Mouse (Mus musculus) brain, adult 2 months (tissue): ENCODE measurements around the gene Elp6.

Source experiments
- DNase-seq: peaks from one replicate; pipeline ENCODE4 v3.0.0; 2011; ENCODE audit warnings: low read depth, low spot score

Elp6 gene

DNA sequence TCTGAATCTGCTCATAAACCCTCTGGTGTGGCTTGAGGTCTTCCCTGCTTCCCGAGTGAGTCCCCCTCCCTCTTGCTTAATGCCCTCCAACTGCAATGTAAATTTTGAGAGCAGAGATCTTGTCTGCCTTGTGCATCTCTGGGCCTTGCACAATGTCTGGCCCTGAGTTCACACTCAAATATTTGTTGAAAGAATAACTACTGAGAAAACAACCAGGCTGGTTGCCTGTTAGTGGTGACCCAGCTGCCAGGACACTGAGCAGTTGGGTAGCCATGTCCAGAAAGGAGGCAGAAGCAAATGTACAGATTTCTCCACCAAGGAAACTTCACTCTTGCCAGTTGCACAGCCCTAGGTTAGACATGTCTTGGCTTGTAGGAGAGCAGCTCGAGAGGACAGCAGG is 53.4 kb downstream of the Elp6 start:
- DNase-seq, result no peak

DNA sequence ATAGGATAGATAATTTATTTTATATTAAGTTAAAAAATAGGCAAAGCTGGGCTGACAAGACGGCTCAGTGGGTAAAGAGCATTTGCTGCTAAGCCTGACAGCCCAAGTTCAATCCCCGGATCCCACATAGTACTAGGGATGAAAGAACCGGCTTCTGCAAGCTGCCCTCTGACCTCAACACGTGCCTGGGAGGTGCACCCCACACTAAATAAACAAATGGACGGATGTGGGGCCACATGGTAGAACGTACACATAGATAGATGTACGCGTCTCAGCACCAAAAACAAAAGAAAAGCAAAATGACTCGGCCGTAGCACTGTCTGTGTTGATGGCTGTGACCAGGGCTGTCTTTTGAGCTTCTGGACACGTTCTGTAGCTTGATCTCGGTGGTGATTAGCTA is 56.3 kb downstream of the Elp6 start:
- DNase-seq, result no peak

DNA sequence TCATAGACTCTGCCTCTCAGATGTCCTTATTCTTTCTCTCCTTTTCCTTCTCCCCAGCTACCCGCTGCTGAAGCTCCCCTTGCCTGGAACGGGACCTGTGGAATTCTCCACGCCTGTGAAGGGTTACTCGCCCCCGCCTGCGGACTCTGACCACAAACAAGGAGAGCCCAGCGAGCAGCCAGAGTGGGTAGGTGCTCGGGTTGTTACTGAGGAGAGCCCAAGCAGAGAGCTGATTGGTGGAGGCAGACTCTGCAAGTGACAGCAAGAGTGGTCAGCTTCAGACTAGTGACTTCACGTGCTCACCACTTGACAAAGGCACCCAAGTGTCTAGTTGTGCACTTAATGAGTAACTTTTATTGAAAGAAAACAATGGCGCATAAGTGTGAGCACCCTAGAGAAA is 57.4 kb downstream of the Elp6 start:
- DNase-seq, result no peak

DNA sequence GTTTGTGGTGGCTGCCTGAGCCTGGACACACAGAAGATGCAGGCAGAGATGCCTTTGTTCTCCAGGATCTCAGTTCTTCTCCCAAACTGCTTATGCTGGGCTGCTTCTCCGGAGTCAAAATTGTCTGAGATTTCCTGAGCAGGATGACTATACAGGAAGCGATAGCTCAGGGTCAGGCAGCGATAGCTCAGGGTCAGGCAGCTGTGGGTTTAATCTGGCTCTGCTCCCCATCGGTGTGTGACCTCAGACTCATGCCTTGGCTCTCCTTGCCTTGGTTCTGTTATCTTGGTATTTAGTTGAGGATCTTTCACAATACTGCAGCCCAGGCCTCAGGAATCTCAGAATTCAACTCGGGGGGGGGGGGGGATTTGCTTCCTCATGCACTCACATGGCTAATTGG is 61.8 kb downstream of the Elp6 start:
- no peak for DNase-seq

DNA sequence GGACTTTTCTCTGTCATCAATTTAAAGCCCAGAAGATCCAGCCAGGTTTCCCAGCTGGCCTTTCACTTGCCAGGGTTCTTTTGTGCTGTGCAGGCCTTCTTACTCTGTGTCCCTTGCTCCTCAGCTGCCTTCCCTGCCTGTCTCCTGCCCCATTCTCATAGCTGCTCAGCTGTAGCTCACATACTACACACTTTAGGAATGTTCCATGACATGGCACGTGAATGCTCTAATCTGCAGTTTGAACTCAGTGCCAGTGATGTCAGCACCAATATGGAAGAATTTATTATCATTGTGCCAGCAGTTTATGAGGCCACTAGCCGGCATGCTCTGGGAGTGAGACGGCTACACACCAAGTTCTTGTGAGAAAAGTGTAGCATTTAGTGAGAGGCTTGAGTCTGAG is 64.9 kb downstream of the Elp6 start:
- no peak for DNase-seq
